Mouse (Mus musculus) brain, embryonic 14.5 days (tissue): Measurements from ENCODE around the gene Lefty2. TPM values are rescaled to one million over a fixed set of nuclear protein-coding genes. Genes with fewer than 3 reads are reported as not detected.

Experiments
- DNase-seq: peaks from one replicate; pipeline ENCODE4 v3.0.0-alpha.2; 2011; ENCODE audit warnings: low read depth
- CTCF ChIP-seq: fragments of 200-500 bp; IDR thresholded peaks from 2 replicates; pipeline ENCODE4 v1.5.1; 2012; ENCODE audit warnings: inconsistent platforms, mild to moderate bottlenecking, moderate library complexity, borderline replicate concordance; ENCODE audit not compliant: insufficient read depth, insufficient read length; ENCODE audit errors: extremely low read depth
- POLR2A ChIP-seq: fragments of 200-500 bp; IDR thresholded peaks from 2 replicates; pipeline ENCODE4 v1.6.1; 2012; ENCODE audit warnings: mild to moderate bottlenecking, inconsistent platforms, borderline replicate concordance; ENCODE audit not compliant: poor library complexity, insufficient read depth, insufficient read length, severe bottlenecking; ENCODE audit errors: extremely low read depth
- polyA plus RNA-seq: library from polyadenylated mRNA; depleted of rRNA; stranded (reverse); fragments of >200 nt; gene quantifications from 2 replicates; pipeline ENCODE4 v1.2.3, GENCODE M21; 2012

The Lefty2 gene
- polyA plus RNA-seq, 1 experiment: 1.4 TPM

- TF ChIP-seq POLR2A (no peak), CTCF (no peak)
- no peak for DNase-seq
Measured at GRCm38 (mm10) chr1:180904815-180905080, 11.8 kb downstream of the Lefty2 start.

DNA sequence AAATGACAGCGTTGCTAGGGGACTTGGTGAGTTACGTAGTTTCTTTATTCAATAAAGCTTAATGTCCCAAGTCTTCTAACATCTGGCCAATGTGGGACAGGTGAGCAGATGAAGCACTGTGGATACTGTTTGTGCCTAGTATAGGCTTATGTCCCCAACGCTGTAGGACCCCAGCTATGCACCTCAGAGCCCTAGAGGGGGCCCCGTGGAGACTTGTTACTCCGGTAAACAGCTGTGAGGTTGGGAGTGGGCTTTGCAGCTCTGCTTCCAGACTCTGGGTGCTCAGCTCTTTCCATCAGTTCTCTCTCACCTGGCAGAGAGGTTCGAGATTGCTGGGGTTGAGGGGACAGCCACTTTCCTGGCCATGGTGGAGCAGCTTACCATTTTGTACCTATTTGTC lies 12.4 kb downstream of the Lefty2 start:
- no peak for DNase-seq
- TF ChIP-seq POLR2A: no peak
- no peak for TF ChIP-seq CTCF

GRCm38 (mm10) chr1:180905876-180906275 lies 13.0 kb downstream of the Lefty2 start:
- DNase-seq: no peak
- TF ChIP-seq CTCF: no peak
- no peak for TF ChIP-seq POLR2A

- DNase-seq: no peak
- TF ChIP-seq CTCF (no peak), POLR2A (no peak)
Measured at GRCm38 (mm10) chr1:180906461-180907147, 13.7 kb downstream of the Lefty2 start.

DNA sequence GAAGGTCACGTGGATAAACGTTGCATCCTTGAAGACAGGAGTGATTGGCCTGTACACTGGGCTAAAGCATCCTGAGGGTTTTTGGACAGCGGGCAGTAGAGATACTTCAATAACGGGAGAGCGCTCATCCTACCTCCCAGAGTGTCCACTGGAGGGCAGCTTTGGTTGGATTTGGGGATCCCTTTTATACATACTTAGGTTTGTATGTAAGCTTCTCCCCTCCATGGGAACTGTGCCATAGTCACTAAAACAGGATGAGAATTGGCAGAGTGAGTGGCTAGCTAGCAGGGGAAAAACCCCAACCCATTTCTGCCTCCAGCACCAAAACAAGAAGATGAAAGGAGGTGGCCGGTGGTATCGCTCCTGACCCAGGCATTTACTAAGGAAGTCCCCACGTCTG lies 18.2 kb downstream of the Lefty2 start:
- TF ChIP-seq CTCF (peak; percentile 33; the same call in 1 of the 2 replicates), POLR2A (no peak)
- DNase-seq: peak; percentile 33

DNA sequence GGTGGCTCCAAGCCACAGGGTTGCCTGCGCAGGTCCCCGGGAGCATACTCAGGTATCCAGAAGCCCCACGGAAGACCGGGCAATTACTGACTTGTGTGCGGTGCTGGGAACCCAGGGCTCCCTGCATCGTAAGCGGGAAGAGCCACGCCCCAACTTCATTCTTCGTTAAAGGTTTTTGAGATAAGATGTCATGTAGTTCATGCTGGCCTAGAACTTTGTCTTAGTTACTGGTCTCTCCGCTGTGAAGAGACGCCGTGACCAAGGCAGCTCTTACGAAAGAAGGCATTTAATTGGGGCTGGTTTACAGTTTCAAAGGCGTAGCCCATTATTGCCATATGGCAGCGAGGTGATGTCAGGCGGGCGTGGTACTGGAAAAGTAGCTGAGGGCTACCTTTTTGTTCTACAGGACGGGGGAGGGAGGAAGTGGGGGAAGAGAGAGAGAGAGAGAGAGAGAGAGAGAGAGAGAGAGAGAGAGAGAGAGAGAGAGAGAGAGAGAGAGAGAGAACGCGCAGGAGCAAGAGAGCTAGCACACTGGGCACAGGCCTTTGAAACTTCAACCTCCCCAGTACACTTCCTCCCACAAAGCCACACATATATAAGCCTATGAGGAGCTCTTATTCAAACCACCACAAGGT lies 18.9 kb downstream of the Lefty2 start:
- DNase-seq: peak; percentile 48
- TF ChIP-seq POLR2A: no peak
- no peak for TF ChIP-seq CTCF

DNA sequence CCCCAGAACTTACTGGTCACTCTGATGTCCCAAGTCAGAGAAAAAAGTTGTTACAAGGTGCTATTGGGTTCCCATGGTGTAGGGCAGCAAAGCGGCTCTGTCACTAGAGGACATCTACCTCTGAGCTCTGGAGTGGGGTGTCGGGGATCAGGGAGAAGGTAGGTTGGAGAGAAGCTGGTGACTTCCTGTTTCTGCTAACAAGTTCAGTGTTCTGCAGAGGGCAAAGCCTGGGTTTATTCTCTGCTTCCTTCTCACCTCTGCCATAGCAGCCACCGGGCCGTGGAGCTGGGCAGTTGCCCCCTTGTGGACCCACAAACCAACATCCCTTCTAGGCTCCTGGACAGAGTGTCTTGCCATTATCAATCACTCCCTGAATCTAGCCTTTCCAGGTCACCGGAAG lies 19.9 kb downstream of the Lefty2 start:
- TF ChIP-seq POLR2A: no peak
- no peak for TF ChIP-seq CTCF
- no peak for DNase-seq

DNA sequence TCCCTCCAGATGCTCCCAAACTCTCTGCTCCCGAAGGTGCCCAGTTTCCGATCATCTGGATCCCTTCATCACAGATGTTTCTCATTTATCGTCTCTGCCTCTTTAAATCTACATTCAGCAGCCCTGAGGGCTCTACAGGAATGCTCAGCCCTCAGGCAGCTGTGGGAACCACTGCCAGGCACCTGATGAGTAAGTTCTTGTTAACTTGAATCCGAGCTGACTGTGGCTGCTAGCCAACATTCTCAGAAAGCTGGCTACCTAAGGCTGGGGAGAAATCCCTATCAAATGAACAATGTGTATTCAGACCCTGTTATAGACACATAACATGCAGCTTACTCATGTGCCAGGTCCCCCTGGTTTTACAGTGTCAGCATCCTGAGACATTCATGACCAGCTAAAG lies 20.9 kb downstream of the Lefty2 start:
- no peak for TF ChIP-seq CTCF
- no peak for TF ChIP-seq POLR2A
- DNase-seq: peak; percentile 57

- DNase-seq: no peak
Measured at GRCm38 (mm10) chr1:180916425-180916824, 23.5 kb downstream of the Lefty2 start.

GRCm38 (mm10) chr1:180917053-180917452 lies 24.1 kb downstream of the Lefty2 start:
- DNase-seq: no peak
- no peak for TF ChIP-seq CTCF
- TF ChIP-seq POLR2A: no peak

More at GRCm38 (mm10) chr1:180916425-180916824, 23.5 kb downstream of the Lefty2 start:
- TF ChIP-seq POLR2A (no peak), CTCF (no peak)

DNA sequence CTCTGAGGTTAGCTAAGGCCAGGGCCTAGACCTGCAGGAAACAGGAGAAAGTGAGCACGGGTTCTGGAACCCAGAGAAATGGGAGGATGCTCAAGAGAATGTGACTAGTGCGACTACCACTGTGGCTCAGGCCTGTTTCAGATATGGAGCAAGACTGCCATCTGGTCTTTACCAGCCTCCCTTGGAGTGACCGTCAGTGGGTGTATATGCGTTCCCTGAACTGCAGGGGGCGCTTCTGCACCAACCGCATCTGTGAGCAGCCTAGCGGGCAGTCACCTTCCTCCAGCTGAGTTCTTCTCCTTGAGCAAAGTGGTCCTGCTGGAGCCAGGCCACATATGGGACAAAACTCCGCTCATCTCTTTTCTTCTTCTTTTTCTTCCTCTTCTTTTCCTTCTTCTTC lies 26.8 kb downstream of the Lefty2 start:
- DNase-seq: no peak
- TF ChIP-seq POLR2A (no peak), CTCF (peak; percentile 51; the same call in 1 of the 2 replicates)

DNA sequence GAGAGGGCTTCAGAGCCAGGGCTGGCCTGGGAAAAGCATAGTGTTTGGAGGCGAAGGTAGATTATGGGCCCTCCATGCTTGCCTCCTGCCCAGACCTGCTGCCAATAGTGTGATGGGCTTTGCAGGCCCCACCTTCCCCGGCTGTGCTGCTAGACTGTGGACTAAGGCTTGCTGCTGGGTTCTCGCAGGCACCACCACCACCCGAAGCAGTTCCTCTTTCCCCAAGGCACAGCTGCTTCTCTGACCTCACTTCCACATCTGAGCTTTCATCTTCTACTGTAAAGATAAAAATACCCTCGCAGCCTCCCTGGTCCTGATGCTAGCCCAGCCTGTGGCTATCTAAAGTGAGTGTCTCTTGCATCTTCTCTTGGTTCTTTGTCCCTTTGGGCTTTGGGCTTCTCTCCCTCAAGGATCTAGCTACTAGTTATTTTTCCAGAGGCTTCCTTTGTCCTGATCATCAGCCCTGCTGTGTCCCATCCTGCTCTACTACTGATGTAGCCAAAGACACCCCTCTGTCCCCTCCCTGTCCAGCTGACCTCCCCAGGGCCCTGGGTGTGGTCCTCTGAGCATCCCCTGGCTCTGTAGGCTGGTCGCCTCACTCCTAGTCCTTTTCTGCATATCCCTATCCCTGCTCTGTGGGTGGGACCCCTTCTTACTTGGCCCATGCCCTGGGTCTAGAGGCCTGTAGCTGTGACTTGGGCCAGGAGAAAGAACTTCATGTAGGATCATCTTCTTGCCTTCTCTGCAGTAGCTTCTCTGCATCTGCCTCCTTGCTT lies 29.6 kb downstream of the Lefty2 start:
- TF ChIP-seq CTCF (no peak), POLR2A (no peak)
- no peak for DNase-seq

- TF ChIP-seq CTCF: no peak
- no peak for DNase-seq
Measured at GRCm38 (mm10) chr1:180924737-180925136, 31.8 kb downstream of the Lefty2 start.
